Mouse (Mus musculus) heart, embryonic 12.5 days (tissue): Measurements from ENCODE around the gene Ciz1. TPM values are rescaled to one million over a fixed set of nuclear protein-coding genes. Genes with fewer than 3 reads are reported as not detected.
A peak's percentile ranks its signal among the peaks of the same experiment; 100 is the strongest.
"Not testable (repeated sequence)": the region's sequence is repeated elsewhere in the genome, so short reads cannot be mapped to it uniquely, and the experiment has no call there.

Source experiments
- ATAC-seq: fragments of 200-750 bp; cut with Nextera tagmentation; 2 replicates; pipeline ENCODE4 v1.8.0; 2017; ENCODE audit warnings: moderate TSS enrichment, moderate library complexity; ENCODE audit not compliant: insufficient number of reproducible peaks, low FRiP score
- H3K27ac ChIP-seq: fragments of 300-500 bp; sonication (generic); 2 replicates; pipeline ENCODE4 v1.5.1; 2016; ENCODE audit warnings: mild to moderate bottlenecking, moderate library complexity; ENCODE audit not compliant: poor library complexity, severe bottlenecking
- H3K27me3 ChIP-seq: fragments of 300-500 bp; sonication (generic); replicated peaks from 2 replicates; pipeline ENCODE4 v1.6.1; 2016; ENCODE audit warnings: mild to moderate bottlenecking, moderate library complexity
- H3K36me3 ChIP-seq: fragments of 300-500 bp; sonication (generic); 2 replicates; pipeline ENCODE4 v1.6.1; 2016; ENCODE audit warnings: mild to moderate bottlenecking, moderate library complexity
- H3K4me1 ChIP-seq: fragments of 300-500 bp; sonication (generic); replicated peaks from 2 replicates; pipeline ENCODE4 v1.6.1; 2016; ENCODE audit warnings: mild to moderate bottlenecking
- H3K4me2 ChIP-seq: fragments of 300-500 bp; sonication (generic); 2 replicates; pipeline ENCODE4 v1.6.1; 2016; ENCODE audit warnings: mild to moderate bottlenecking, moderate library complexity
- H3K4me3 ChIP-seq: fragments of 300-500 bp; sonication (generic); 2 replicates; pipeline ENCODE4 v1.5.1; 2016; ENCODE audit warnings: mild to moderate bottlenecking
- H3K9ac ChIP-seq: fragments of 300-500 bp; sonication (generic); 2 replicates; pipeline ENCODE4 v1.6.1; 2016; ENCODE audit warnings: mild to moderate bottlenecking, moderate library complexity
- H3K9me3 ChIP-seq: fragments of 300-500 bp; sonication (generic); replicated peaks from 2 replicates; pipeline ENCODE4 v1.6.1; 2016; ENCODE audit warnings: mild to moderate bottlenecking, moderate library complexity
- WGBS: fragments of 180-500 bp; shearing (Covaris S2); methylation state at CpG from one replicate; pipeline ENCODE4 v1.1.7; 2016; 5-methylcytosine and 5-hydroxymethylcytosine counted together
- polyA plus RNA-seq: library from polyadenylated mRNA; unstranded; fragments of >200 nt; fragmentation: Nextera tagmentation; extraction: Ambion mirVana; gene quantifications from 2 replicates; pipeline ENCODE4 v1.2.1, GENCODE M21; 2016

Ciz1 gene
- polyA plus RNA-seq, 1 experiment from 2014 or later: 40.5 TPM

- Histone ChIP-seq H3K9ac (no peak overlapping the region), H3K4me1 (peaks cover 32% of the 10 kb centered on the region), H3K36me3 (no peaks in the 10 kb centered on the region), H3K4me2 (no peak overlapping the region), H3K27ac (no peak overlapping the region), H3K27me3 (peaks cover 49% of the 10 kb centered on the region), H3K4me3 (no peak overlapping the region), H3K9me3 (no peaks in the 10 kb centered on the region)
- WGBS: 45% methylated on average over 13 of the region's 13 CpGs
- no peak for ATAC-seq
Observed at GRCm38 (mm10) chr2:32350471-32351051, 1.6 kb upstream of the Ciz1 start.

- peaks cover 46% of the 10 kb centered on the region for H3K27me3 ChIP-seq
- no peak overlapping the region for H3K9ac ChIP-seq
- WGBS: 44% methylated on average over 9 of the region's 9 CpGs
- H3K4me1 ChIP-seq: peaks cover 32% of the 10 kb centered on the region
- H3K4me2 ChIP-seq: peak overlapping the region; percentile 91
- ATAC-seq: no peak
- no peak overlapping the region for H3K27ac ChIP-seq
- no peaks in the 10 kb centered on the region for H3K9me3 ChIP-seq
- H3K4me3 ChIP-seq: peak overlapping the region; percentile 58
- H3K36me3 ChIP-seq: no peaks in the 10 kb centered on the region
Observed at GRCm38 (mm10) chr2:32351471-32351961, 611 bp upstream of the Ciz1 start.

- Histone ChIP-seq H3K9me3 (no peaks in the 10 kb centered on the region), H3K4me2 (peak within 1 kb of the TSS; percentile 91), H3K9ac (peak within 1 kb of the TSS; percentile 76), H3K4me3 (peak within 1 kb of the TSS; percentile 58), H3K27me3 (peaks cover 38% of the 10 kb centered on the region), H3K27ac (peak within 1 kb of the TSS; percentile 44; the same call in 1 of the 2 replicates), H3K36me3 (no peaks in the 10 kb centered on the region), H3K4me1 (peaks cover 33% of the 10 kb centered on the region)
- ATAC-seq: peak; percentile 71
- WGBS: under 1% methylated on average over 63 of the region's 63 CpGs
Observed at GRCm38 (mm10) chr2:32353007-32353542, 948 bp downstream of the Ciz1 start, which contains the start of gene Dnm1. Gene Dnm1, minus strand, starts transcription at chr2:32353338.

GRCm38 (mm10) chr2:32353836-32354235, 1.7 kb downstream of the Ciz1 start:
- Histone ChIP-seq H3K4me2 (no peak overlapping the region), H3K4me1 (peaks cover 38% of the 10 kb centered on the region), H3K27me3 (peaks cover 40% of the 10 kb centered on the region), H3K36me3 (no peaks in the 10 kb centered on the region), H3K27ac (no peak overlapping the region), H3K4me3 (no peak overlapping the region), H3K9ac (no peak overlapping the region), H3K9me3 (no peaks in the 10 kb centered on the region)
- no peak for ATAC-seq
- 56% methylated on average over 6 of the region's 6 CpGs for WGBS

- 66% methylated on average over 3 of the region's 3 CpGs for WGBS
- no peak overlapping the region for H3K4me3 ChIP-seq
- no peaks in the 10 kb centered on the region for H3K9me3 ChIP-seq
- H3K36me3 ChIP-seq: no peaks in the 10 kb centered on the region
- no peak overlapping the region for H3K9ac ChIP-seq
- H3K27me3 ChIP-seq: peaks cover 34% of the 10 kb centered on the region
- H3K4me1 ChIP-seq: peaks cover 38% of the 10 kb centered on the region
- H3K4me2 ChIP-seq: no peak overlapping the region
- H3K27ac ChIP-seq: no peak overlapping the region
- ATAC-seq: no peak
Observed at GRCm38 (mm10) chr2:32354336-32354895, 2.3 kb downstream of the Ciz1 start.

GRCm38 (mm10) chr2:32356216-32356615, 4.1 kb downstream of the Ciz1 start:
- no peak for ATAC-seq
- Histone ChIP-seq H3K27ac (no peak overlapping the region), H3K4me1 (peaks cover 42% of the 10 kb centered on the region), H3K4me2 (no peak overlapping the region), H3K36me3 (no peaks in the 10 kb centered on the region), H3K9ac (no peak overlapping the region), H3K9me3 (no peaks in the 10 kb centered on the region), H3K27me3 (peaks cover 17% of the 10 kb centered on the region), H3K4me3 (no peak overlapping the region)
- WGBS: 65% methylated on average over 10 of the region's 10 CpGs

- Histone ChIP-seq H3K27me3 (0 out of 2 replicates have a peak, but pooled peaks cover 3% of the 10 kb centered on the region), H3K4me1 (peaks cover 36% of the 10 kb centered on the region), H3K36me3 (no peaks in the 10 kb centered on the region), H3K9me3 (no peaks in the 10 kb centered on the region), H3K9ac (no peak overlapping the region), H3K4me2 (no peak overlapping the region), H3K27ac (no peak overlapping the region), H3K4me3 (no peak overlapping the region)
- ATAC-seq: no peak
- WGBS: 68% methylated on average over 3 of the region's 3 CpGs
Observed at GRCm38 (mm10) chr2:32357710-32358109, 5.6 kb downstream of the Ciz1 start.

GRCm38 (mm10) chr2:32358381-32358780, 6.3 kb downstream of the Ciz1 start:
- Histone ChIP-seq H3K27ac (no peak overlapping the region), H3K9ac (no peak overlapping the region), H3K4me2 (no peak overlapping the region)

GRCm38 (mm10) chr2:32360741-32361140, 8.6 kb downstream of the Ciz1 start:
- no peak overlapping the region for H3K27ac ChIP-seq
- peak overlapping the region; percentile 49 for H3K4me3 ChIP-seq
- H3K9ac ChIP-seq: peak overlapping the region; percentile 63; the same call in 1 of the 2 replicates
- H3K27me3 ChIP-seq: 0 out of 2 replicates have a peak, but pooled peaks cover 3% of the 10 kb centered on the region
- peak overlapping the region; percentile 88 for H3K4me2 ChIP-seq
- ATAC-seq: no peak
- H3K4me1 ChIP-seq: peaks cover 28% of the 10 kb centered on the region
- WGBS: 6% methylated on average over 14 of the region's 14 CpGs
- peaks cover 16% of the 10 kb centered on the region for H3K36me3 ChIP-seq
- H3K9me3 ChIP-seq: no peaks in the 10 kb centered on the region

More at GRCm38 (mm10) chr2:32358381-32358780, 6.3 kb downstream of the Ciz1 start:
- Histone ChIP-seq H3K4me1 (peaks cover 33% of the 10 kb centered on the region), H3K9me3 (no peaks in the 10 kb centered on the region), H3K36me3 (no peaks in the 10 kb centered on the region), H3K27me3 (0 out of 2 replicates have a peak, but pooled peaks cover 3% of the 10 kb centered on the region), H3K4me3 (no peak overlapping the region)
- no peak for ATAC-seq
- WGBS: 48% methylated on average over 10 of the region's 10 CpGs

GRCm38 (mm10) chr2:32361437-32361836, 9.3 kb downstream of the Ciz1 start:
- Histone ChIP-seq H3K27ac (no peak overlapping the region), H3K9ac (peak overlapping the region; percentile 63), H3K4me2 (peak overlapping the region; percentile 88), H3K4me3 (peak overlapping the region; percentile 49), H3K9me3 (no peaks in the 10 kb centered on the region), H3K4me1 (peaks cover 28% of the 10 kb centered on the region), H3K36me3 (peaks cover 22% of the 10 kb centered on the region), H3K27me3 (0 out of 2 replicates have a peak, but pooled peaks cover 3% of the 10 kb centered on the region)
- ATAC-seq: peak; percentile 78
- WGBS: under 1% methylated on average over 24 of the region's 24 CpGs

GRCm38 (mm10) chr2:32362274-32362673, 10.1 kb downstream of the Ciz1 start:
- not testable (repeated sequence) for H3K27me3 ChIP-seq, ATAC-seq, H3K9me3 ChIP-seq
- 40% methylated on average over 5 of the region's 5 CpGs for WGBS
- H3K4me1 ChIP-seq: peaks cover 28% of the 10 kb centered on the region
- H3K36me3 ChIP-seq: peaks cover 31% of the 10 kb centered on the region
- H3K9ac ChIP-seq: peak overlapping the region; percentile 76
- H3K4me3 ChIP-seq: peak overlapping the region; percentile 83
- H3K27ac ChIP-seq: 0 out of 2 replicates have a peak overlapping the region, but pooled peaks have one; percentile 87
- H3K4me2 ChIP-seq: peak overlapping the region; percentile 90
